9 mouse cellular contexts compared by ENCODE assay signal in the genomic region with DNA sequence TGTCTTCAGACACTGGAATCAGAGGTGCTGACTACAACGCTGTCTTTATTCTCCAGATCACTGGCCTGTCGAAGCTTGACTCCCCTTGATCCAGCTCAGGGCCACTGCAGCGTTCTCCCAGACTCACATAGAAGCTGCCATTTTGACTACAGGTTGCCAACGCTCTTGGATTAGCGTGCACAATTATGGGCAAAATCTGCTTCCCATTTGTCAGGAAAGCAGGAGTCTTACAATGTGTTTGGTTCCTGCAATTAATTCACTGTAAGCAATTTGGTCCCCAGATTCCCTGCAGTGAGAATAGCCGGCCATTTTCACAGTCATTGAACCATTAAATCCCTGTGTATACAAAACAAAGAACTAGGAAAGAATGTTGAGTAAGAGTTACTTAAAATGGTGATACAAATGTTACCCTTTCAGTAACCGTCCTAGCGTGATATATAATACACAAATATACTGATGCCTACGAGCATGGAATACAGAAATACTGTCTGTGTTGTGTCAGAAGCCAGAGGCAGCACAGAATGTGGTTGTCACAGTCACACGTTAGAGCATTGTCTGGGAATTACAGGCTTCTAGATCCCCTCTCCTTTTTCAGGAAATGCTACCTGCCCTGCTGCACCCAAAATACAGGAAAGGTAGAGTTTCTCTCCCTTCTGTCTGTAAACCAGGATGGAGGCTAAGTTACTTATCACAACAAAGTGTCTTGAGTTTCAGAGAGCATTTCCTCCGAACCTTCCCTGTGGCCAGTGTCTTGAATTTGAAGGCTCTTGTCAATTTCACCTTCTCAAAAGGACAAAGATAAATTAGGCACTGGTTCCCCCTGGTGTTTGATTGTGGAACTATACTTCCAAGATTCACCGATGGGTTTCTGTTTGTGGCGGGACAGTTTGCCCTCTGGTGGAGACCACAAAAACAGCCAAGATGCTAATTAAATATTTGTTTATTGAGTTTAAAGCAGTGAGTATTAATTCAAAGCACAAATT. TPM values are rescaled to one million over a fixed set of nuclear protein-coding genes. Genes with fewer than 3 reads are reported as not detected.
DNase-seq lines count a peak whose midpoint lies in the region; ATAC-seq and TF ChIP-seq lines count a peak whose summit lies in the region.
"Had no signal": no experiment of that assay in that cellular context is flagged by ENCODE, and none has a peak within 500 bp of the region (broad histone marks: within the 10 kb centered on the region; RNA-seq: fewer than 3 reads in every experiment).

No protein-coding gene starts in this region.

- H3K27me3 ChIP-seq in kidney, embryonic 16.5 days (ENCODE audit: insufficient read depth, low read length) = no peaks in the 10 kb centered on the region
- H3K27me3 ChIP-seq in limb, embryonic 14.5 days (ENCODE audit: control insufficient read depth, insufficient read depth, low read length) = no peaks in the 10 kb centered on the region
- H3K27me3 ChIP-seq in neural tube, embryonic 11.5 days (ENCODE audit: control insufficient read depth, insufficient read depth, low read length) = no peaks in the 10 kb centered on the region

- no peak overlapping the region for H3K9ac ChIP-seq in kidney, embryonic 16.5 days (replicated peaks; ENCODE audit: low read length)
- no peak overlapping the region for H3K9ac ChIP-seq in limb, embryonic 14.5 days (ENCODE audit: low read depth, low read length, severe bottlenecking)
- H3K9ac ChIP-seq in neural tube, embryonic 11.5 days (ENCODE audit: low read length) = 0 out of 2 replicates have a peak overlapping the region, but pooled peaks have one; percentile 26
- H3K9ac ChIP-seq: heart, embryonic 15.5 days had no signal

- ATAC-seq in kidney, embryonic 16.5 days (ENCODE audit: low FRiP score, low TSS enrichment) = no peak
- ATAC-seq in limb, embryonic 14.5 days (ENCODE audit: low FRiP score, low read depth) = peak; percentile 62; the same call in 1 of the 2 replicates
- peak; percentile 68 for ATAC-seq in neural tube, embryonic 11.5 days (ENCODE audit: insufficient read depth, low FRiP score, low TSS enrichment)

- H3K4me3 ChIP-seq in kidney, embryonic 16.5 days (ENCODE audit: low read length) = no peak overlapping the region
- H3K4me3 ChIP-seq in limb, embryonic 14.5 days (replicated peaks; ENCODE audit: low read length) = no peak overlapping the region
- H3K4me3 ChIP-seq in neural tube, embryonic 11.5 days (ENCODE audit: low read depth, low read length) = no peak overlapping the region
- H3K4me3 ChIP-seq: heart, embryonic 15.5 days had no signal

- no peak overlapping the region for H3K27ac ChIP-seq in kidney, embryonic 16.5 days (ENCODE audit: low read length)
- no peak overlapping the region for H3K27ac ChIP-seq in limb, embryonic 14.5 days (replicated peaks; ENCODE audit: low read depth, low read length)
- no peak overlapping the region for H3K27ac ChIP-seq in neural tube, embryonic 11.5 days (ENCODE audit: low read depth, low read length)
- H3K27ac ChIP-seq: heart, embryonic 15.5 days had no signal

- H3K4me1 ChIP-seq in kidney, embryonic 16.5 days (ENCODE audit: insufficient read depth, low read length) = no peaks in the 10 kb centered on the region
- H3K4me1 ChIP-seq in limb, embryonic 14.5 days (ENCODE audit: control insufficient read depth, insufficient read depth, low read length) = peaks cover 10% of the 10 kb centered on the region; the same call in 1 of the 2 replicates
- H3K4me1 ChIP-seq in neural tube, embryonic 11.5 days (ENCODE audit: control insufficient read depth, insufficient read depth, low read length) = 0 out of 2 replicates have a peak, but pooled peaks cover 4% of the 10 kb centered on the region

- H3K36me3 ChIP-seq in kidney, embryonic 16.5 days (ENCODE audit: insufficient read depth, low read length) = no peaks in the 10 kb centered on the region
- no peaks in the 10 kb centered on the region for H3K36me3 ChIP-seq in limb, embryonic 14.5 days (ENCODE audit: control insufficient read depth, insufficient read depth, low read length)
- no peaks in the 10 kb centered on the region for H3K36me3 ChIP-seq in neural tube, embryonic 11.5 days (ENCODE audit: control insufficient read depth, insufficient read depth, low read length)
- H3K36me3 ChIP-seq: heart, embryonic 15.5 days had no signal

- 48% methylated on average over 13 of the region's 13 CpGs for WGBS in kidney, embryonic 16.5 days
- 38% methylated on average over 13 of the region's 13 CpGs for WGBS in limb, embryonic 14.5 days
- WGBS in neural tube, embryonic 11.5 days = 30% methylated on average over 13 of the region's 13 CpGs

- DNase-seq in CD4-positive helper T cell, adult 2 months (ENCODE audit: low read depth, low spot score) = peak; percentile 88
- DNase-seq in adrenal gland, adult 18-20 months (ENCODE audit: low spot score in 2 of 2) = peak; percentile 57 to 76
- peak; percentile 82 for DNase-seq in embryo, embryonic 10 days (ENCODE audit: low spot score)
- peak; percentile 64 for DNase-seq in gastrocnemius, postnatal 10 days
- peak; percentile 96 for DNase-seq in limb, embryonic 14.5 days (ENCODE audit: low spot score)
- DNase-seq in neural tube, embryonic 11.5 days (ENCODE audit: low spot score) = peak; percentile 79
- DNase-seq in testis, postnatal 10 days (ENCODE audit: low spot score) = peak; percentile 78

- 0 out of 2 replicates have a peak overlapping the region, but pooled peaks have one; percentile 8 for H3K4me2 ChIP-seq in kidney, embryonic 16.5 days (replicated peaks; ENCODE audit: low read depth, low read length)
- no peak overlapping the region for H3K4me2 ChIP-seq in limb, embryonic 14.5 days (replicated peaks; ENCODE audit: low read depth, low read length, severe bottlenecking)
- H3K4me2 ChIP-seq in neural tube, embryonic 11.5 days (ENCODE audit: low read depth) = no peak overlapping the region
- H3K4me2 ChIP-seq: heart, embryonic 15.5 days had no signal

- H3K9me3 ChIP-seq in kidney, embryonic 16.5 days (ENCODE audit: low read length) = no peaks in the 10 kb centered on the region
- no peaks in the 10 kb centered on the region for H3K9me3 ChIP-seq in limb, embryonic 14.5 days (ENCODE audit: control insufficient read depth, low read length)
- H3K9me3 ChIP-seq in neural tube, embryonic 11.5 days (ENCODE audit: control insufficient read depth, low read length) = no peaks in the 10 kb centered on the region
- H3K9me3 ChIP-seq: heart, embryonic 15.5 days had no signal

- no peak for TF ChIP-seq POLR2A in limb, embryonic 14.5 days (IDR thresholded peaks at IDR 0.05; ENCODE audit: borderline replicate concordance, extremely low read depth, insufficient read depth, insufficient read length)

RNA-seq across cellular contexts. Expression of a gene that starts 34.0 kb away (rescaled TPM):
- total RNA-seq in adrenal gland, adult 18-20 months (2021) = 10 to 100 TPM; 23.3 to 26.4 TPM
- total RNA-seq in gastrocnemius, postnatal 10 days (2021) = 10 to 100 TPM; 21.6 to 24.5 TPM
- polyA plus RNA-seq in kidney, embryonic 16.5 days (2015; fragmentation: Nextera tagmentation; extraction: Ambion mirVana) = 9.0 and 10.2 TPM in 2 replicates
- 4.4 and 4.7 TPM in 2 replicates for polyA plus RNA-seq in limb, embryonic 14.5 days (2012; rRNA removed)
- polyA plus RNA-seq in limb, embryonic 14.5 days (2014; fragmentation: Nextera tagmentation; extraction: Ambion mirVana) = 15.1 and 15.7 TPM in 2 replicates
- 24.5 and 25.9 TPM in 2 replicates for polyA plus RNA-seq in neural tube, embryonic 11.5 days (2014; fragmentation: Nextera tagmentation; extraction: Ambion mirVana)
